Mouse (Mus musculus): ENCODE measurements at regions not wholly inside any gene's neighbourhood (a gene's known extent, or its start where the extent isn't known, plus 50 kb on each side); places are given as distances from the start of the nearest gene placed in this dataset.

GRCm38 (mm10) chr7:129079786-129080185, 177.0 kb upstream of the Plpp4 start:
- no peak for TF ChIP-seq USF1 (IDR thresholded peaks at IDR 0.05; ENCODE audit: low read depth)
- TF ChIP-seq MYOG (IDR thresholded peaks at IDR 0.05; ENCODE audit: control insufficient read depth, extremely low read depth, insufficient read length) = no peak
- no peak for TF ChIP-seq CTCF (IDR thresholded peaks at IDR 0.05; ENCODE audit: control insufficient read depth, insufficient read depth, insufficient read length)
- TF ChIP-seq MAX (IDR thresholded peaks at IDR 0.05) = no peak
- no peak for TF ChIP-seq FOSL1 (IDR thresholded peaks at IDR 0.05; ENCODE audit: insufficient read depth, low read length, poor library complexity, severe bottlenecking)
- no peak for TF ChIP-seq CEBPB (IDR thresholded peaks at IDR 0.05; ENCODE audit: low read depth)
- no peak for TF ChIP-seq MYOD1 (IDR thresholded peaks at IDR 0.05; ENCODE audit: control insufficient read depth, insufficient read length, low read depth)
